Mouse (Mus musculus): ENCODE data around the gene Flt3.

GRCm38 (mm10) chr5:147363054-147363453 lies 37.2 kb downstream of the Flt3 start:
- TF ChIP-seq CTCF (IDR thresholded peaks at IDR 0.05; ENCODE audit: insufficient read depth, low read length) (no peak), POLR2A (IDR thresholded peaks at IDR 0.05; ENCODE audit: borderline replicate concordance, extremely low read depth, low read depth, low read length) (no peak)

Data from lung, adult 2 months (tissue).